Mouse (Mus musculus): Measurements from ENCODE around the gene Stat1.

The Stat1 gene

DNA sequence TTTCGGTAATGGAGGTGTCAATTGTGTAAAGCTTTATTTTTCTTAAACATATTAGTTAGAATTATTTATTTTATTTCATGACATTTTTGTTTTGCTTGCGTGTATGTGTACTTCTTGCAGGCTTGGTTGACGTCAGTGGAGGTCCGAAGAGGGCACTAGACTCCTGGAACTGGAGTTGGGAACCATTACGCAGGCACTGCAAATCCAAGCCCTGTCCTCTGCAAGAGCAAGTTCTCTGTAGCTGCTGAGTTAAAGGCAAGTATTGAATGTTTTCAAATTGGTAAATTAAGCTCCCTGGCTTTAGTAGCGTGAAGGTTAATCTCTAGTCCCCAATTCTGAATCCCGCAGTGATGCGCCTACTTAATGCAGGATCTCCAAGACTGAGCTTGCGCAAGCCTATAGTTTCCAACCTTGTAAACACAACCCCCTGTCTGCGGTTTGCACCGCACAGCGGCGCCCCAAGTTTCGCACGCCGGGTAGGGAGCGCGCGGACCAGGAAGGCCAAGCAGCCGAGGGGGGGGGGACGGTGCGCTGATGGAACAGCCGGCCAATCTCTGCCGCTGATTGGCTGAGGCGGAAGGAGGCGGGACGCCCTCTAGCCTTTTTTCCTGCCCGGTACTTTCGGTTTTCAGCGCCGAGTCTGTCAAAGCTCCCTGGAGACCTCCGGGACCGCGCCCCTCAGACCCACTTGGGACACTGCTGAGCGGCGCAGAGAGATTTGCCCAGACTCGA is at the start of gene Stat1:
Gene Stat1, plus strand, starts transcription at position 581 of the 732 bp plus-strand sequence.
- DNase-seq (ENCODE audit: low spot score in 2 of 2): peak; percentile 69 to 74

DNA sequence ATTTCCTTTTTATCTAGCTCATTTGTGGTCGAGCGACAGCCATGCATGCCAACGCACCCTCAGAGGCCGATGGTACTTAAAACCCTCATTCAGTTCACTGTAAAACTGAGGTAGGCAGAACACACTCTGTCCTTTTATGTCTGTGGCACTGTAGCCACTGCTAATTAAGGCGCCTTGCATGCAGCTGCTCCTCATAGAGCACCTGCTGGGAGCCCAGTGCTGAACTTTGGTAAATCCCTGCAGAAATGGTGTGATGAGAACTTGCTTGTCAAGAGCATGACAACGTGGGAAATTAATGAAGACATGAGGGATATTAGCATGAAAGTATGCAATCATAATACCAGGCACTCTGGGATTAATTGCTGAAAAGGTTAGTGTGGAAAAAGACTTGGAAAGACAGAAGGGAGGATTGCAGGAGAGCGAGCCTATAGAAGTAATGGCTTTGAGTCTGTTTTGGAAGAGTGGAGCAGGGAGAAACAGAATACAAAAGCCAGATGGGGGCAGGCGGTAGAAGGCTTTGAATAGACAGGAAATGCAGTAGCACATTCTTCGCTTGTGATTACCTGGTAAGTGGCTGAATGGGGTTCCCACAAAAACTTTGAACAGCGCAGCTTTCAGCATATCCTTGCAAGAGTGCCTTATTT is 39.4 kb upstream of the Stat1 start:
- DNase-seq (ENCODE audit: low spot score in 2 of 2): no peak

DNA sequence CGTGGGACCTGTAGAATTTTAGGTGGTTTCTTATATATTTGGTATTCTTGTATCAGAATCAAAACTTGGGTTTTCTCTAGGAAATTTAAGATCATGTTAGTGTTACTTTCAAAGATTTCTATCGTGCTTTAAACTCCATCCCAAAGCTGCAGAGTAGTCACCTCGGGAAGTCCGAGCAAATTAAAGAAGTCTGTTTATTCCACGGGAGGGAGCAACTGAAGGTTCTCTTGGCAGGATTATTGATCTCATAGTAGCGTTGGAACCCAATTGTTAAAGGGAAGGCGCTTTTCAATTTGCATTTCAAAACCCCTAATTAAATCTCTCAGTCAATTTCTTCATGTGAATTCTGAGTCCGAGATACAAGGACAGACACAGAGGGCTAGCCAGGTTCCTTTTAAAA is 38.9 kb upstream of the Stat1 start:
- DNase-seq (ENCODE audit: low spot score in 2 of 2): no peak

DNA sequence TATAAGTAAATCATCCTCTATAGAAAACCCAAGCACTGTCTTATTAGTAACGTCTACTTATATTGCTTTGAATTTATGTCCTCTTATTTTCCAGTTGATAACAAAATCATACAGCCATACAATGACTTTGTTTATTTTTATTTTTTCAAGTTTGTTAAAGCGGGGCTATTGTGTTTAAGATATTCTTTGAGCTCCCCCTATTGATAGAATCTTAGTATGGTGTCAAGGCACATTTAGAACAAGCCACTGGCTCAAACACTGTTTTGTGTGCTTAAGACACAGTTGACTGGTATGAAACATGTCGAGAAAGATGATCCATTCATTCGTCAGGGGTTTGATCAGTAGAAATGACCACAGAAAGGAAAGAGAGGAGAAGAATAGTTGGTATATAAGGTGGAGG is 33.0 kb upstream of the Stat1 start:
- no peak for DNase-seq (ENCODE audit: low spot score in 2 of 2)

DNA sequence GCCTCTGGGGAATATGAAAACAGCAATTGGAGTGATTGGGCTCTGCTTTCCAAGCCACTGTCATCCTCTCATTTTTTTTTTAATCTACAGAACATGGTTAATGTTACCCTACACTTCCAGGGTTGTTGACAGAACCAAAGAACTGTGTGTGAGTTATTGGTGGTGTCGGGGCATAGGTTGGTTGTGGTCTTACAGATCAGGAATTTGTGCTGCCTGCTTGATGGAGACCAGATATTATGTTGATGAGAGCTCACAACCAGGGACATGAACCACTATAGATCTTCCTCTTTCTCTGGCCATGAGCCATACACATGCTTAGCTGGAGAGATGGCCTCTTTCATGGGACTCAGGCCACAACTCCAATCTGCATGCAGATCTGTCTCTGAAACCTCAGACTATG is 32.1 kb upstream of the Stat1 start:
- no peak for DNase-seq (ENCODE audit: low spot score in 2 of 2)

DNA sequence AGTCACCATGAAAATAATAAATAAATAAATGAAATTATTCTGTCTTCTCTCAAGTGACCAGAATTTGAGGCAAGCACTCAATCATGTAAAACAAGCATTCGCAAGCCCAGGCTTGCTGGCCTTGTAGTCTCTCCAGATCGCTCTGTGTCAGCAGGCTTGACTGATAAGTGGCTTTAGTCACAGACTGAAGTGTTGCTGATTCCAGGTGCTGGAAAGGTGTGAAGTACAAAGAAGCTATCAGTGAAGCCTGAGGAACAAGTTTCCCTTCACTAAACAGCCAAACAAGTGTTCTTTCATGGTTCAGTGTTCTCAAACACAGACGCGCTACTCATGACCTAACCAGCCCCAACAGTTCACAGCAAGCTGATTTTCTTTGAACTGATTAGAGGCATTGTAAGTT is 30.6 kb upstream of the Stat1 start:
- no peak for DNase-seq (ENCODE audit: low spot score in 2 of 2)

DNA sequence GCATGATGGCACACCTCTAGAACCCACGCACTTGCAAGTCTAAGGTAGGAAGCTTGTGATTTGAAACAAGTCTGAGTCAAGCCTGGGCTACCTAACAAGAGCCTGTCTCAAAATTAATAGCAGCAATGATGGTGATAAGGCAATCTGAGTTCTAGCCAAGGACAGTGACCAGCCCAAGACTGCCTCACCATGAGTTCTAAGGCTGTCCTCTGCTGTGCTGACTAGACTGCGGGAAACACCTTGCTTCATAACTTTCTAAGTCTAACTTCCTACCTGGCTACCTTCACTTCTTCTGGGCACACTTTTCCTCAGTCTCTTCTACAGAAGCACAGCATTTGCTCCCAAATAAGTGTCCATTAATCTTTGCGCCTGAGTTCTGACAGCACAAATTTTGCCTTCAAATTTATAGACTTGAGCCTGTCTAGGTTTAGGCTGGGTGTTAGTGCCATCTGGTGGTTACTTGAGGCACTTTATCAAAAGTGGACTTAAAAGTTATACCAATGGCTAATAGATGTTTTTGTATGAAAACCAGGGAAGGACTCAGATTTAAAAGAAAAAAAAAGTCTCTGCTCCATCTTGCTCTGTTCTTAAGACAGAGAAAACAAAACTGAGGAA is 20.5 kb upstream of the Stat1 start:
- DNase-seq (ENCODE audit: low spot score in 2 of 2): peak in 1 of 2 experiments; percentile 59

DNA sequence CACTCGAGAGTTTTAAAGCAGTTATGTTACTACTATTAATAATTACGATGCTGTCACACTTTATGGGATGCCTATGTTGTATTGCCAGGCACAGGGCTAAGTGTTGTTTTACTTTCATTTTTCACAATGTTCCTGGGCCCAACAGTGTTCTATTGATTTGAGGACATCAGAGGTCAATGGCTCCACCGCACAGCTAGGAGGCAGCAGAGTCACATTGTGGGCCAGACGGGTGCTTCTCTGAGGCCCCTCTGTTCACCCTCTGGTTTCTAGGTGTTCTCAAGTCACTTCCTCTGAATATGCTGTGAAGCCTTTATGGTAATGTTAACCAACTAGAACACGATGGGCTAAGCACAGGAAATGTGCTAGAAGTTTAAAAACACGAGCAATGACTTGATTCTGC is 18.7 kb upstream of the Stat1 start:
- no peak for DNase-seq (ENCODE audit: low spot score in 2 of 2)

DNA sequence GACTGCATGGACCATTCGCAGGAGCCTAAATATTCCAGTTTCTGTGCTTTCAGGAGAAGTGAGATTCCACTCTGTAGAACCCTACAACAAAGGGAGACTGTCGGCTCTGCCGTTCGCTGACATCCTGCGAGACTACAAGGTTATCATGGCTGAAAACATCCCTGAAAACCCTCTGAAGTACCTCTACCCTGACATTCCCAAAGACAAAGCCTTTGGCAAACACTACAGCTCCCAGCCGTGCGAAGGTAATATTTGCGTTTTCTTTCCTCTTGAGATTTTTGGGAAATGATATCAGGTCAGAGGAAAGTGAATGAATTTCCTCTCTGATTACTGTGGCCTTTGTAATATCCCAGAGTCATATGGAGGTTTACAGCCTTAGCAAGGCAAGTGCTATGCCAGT is 16.4 kb upstream of the Stat1 start:
- no peak for DNase-seq (ENCODE audit: low spot score in 2 of 2)

DNA sequence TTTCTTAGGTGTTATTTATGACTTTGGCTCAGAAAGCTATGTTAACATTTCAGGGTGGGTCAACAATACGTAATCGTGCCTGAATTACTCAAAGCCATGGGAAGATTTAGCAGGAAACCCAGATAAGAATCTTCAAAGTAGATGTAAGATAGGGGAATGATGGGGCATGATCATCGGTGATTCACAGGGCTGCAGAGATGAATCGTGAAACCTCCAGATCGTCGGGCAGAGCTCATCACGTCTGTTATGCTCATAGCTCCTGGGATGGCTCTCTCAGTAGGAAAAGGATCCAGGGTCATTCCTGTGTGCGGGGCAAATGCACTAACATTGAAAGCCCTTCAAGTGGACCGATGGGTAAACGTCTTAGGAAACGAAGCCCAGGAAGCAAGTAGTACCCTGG is 12.0 kb upstream of the Stat1 start:
- no peak for DNase-seq (ENCODE audit: low spot score in 2 of 2)

DNA sequence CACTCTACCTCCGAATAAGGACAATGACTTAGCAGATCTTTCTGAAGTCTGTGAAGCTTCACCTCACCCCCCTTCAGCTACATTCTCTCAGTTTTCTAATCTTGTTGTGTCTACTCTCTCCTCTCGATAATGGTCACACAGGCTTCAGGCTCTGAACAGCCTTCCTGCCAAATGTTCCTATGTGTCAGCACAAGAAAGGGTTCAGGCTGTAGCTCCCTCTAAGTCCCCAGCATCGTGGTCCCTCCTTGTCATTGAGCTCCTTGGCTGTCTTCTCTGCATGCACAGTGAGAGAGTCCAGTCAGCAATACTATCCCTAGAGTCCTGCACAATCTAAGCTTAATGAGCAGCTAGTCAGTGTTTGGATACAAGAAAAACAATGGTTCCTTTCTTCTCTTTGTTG is 8.0 kb upstream of the Stat1 start:
- no peak for DNase-seq (ENCODE audit: low spot score in 2 of 2)

DNA sequence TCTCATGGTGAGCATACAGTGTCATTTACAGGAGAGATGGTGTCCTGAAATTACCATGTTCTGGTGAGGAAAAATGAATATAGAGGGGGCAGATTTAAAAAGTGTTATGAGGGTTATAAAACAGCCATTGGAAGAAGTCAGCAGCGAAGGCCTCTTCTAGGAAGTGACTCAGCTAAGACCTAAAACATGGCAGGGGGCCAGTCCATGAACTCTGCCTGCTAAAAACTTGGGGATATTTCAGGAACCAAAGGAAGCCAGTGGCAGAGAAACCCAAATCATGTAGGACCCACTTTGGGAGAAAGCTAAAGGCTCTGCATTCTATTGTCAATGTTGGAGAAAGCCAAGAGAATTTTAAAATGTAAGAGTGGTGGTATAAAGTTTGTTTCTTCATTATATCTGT is 6.9 kb upstream of the Stat1 start:
- no peak for DNase-seq (ENCODE audit: low spot score in 2 of 2)

DNA sequence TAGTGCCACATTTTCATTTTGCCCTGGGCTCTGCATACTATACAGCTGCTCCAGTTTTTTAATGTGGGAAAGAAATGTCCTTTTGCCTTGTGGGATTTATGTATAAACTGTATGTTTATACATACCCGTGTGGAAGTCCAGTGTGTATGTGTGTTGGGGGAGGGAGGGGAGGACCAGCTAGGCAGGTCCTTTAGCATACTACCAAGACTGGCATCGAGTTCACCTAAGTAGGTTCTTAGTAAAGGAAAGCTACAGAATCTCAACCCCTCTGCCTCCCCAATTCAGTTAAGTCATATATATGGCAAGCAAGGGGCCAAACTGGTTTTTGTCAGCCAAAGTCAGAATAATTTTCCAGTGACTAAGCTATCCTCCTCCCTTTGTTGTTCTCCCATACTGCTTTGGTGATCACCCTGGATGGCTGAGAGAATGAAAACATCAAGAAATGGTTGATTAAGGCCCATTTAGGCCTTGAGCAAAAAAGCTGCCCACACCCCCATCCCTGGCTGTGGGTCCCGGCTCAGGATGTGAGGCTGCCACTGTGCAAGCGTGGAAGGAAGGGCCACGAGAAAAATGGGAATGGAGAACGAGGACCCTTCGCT is 6.1 kb upstream of the Stat1 start:
- no peak for DNase-seq (ENCODE audit: low spot score in 2 of 2)

DNA sequence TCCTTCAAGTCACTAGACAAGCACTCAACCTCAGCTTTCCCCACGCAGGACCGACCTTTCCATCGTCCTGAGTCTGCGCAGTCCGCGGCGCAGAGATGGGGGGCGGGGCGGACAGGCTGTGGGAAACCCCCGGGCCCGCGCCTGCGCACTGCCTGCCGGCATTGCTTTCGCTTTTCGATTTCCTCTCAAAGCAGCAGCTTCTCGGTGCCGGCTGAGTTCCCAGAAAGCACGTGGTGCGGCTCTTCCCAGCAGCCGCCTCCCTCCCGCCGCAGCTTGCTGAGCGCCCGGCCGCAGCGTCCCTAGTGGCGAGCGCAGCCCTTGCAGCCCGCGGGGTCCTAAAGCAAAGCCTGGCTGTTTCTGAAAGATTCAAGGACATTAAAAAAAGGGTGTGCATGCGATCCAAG is 5.6 kb upstream of the Stat1 start:
- peak; percentile 99 for DNase-seq (ENCODE audit: low spot score in 2 of 2)

DNA sequence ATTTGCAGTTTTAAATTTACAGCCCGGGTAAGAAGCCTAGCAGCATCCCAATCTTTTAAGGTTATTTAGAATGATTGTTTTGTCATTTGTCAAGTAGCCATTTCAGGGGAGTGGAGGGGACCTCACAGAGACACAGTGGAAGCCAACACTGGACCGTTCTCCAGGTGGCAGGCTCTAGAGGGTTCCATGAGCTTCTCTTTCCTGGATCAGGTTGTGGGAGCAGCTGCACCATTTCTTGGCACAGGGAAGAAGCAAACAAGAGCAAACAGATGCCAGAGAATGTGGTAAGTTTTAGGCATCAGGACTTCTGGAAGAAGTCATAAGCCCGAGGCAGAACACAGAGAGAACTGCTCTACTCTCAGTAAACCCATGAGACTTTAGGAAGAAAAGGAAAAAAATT is 2.8 kb upstream of the Stat1 start:
- DNase-seq (ENCODE audit: low spot score in 2 of 2): no peak

DNA sequence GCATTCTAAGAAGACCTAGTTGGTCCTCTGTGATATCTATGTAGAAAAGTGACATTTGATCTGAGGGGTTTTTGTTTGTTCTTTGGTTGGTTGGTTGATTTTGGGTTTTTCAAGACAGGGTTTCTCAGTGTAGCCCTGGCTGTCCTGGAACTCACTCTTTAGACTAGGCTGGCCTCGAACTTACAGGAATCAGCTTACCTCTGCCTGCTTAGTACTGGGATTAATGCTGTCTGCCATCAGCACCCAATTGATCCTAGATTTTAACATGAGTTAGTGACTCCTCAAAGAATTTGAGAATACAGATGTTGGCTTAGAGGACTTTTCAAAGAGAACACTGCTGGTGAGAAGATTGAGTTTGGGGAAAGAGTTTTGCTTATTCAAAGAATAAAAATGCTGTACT is 1.5 kb upstream of the Stat1 start:
- no peak for DNase-seq (ENCODE audit: low spot score in 2 of 2)

DNA sequence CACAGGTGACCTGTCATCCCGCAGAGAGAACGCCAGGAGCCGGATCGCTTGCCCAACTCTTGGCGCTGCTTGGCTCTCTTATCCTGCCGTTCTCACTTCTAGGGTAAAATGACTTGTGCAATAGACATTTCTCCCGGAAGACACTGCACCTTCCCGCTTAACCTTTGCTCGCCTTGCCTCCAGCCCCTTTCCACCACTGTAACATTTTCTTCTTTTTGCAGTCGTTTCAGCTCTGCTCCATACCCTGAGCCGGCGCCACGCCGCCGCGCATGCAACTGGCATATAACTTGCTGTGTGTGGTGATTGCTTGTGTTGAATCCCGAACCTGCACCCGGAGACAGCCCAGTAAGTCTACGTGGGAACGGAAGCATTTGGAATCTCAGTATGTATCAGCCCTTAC is 451 bp downstream of the Stat1 start:
- no peak for DNase-seq (ENCODE audit: low spot score in 2 of 2)

DNA sequence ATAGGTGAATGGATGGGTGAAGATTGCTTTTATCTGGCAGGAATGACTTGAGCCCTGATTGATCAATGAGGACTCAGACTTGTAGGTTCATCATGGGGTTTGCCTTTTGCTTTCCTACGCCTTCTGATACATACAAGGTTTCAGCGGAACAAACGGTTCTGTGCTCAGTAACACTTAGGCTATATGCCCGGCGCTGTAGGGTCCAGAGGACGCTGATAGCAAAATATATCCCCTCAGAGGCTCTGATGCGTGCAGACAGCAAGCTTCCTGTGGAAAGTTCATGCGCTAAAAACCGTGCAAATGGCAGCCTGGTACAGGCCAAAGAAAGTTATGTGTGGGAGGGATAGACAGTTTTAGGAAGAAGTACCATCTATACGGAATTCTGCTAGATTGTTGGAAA is 951 bp downstream of the Stat1 start:
- no peak for DNase-seq (ENCODE audit: low spot score in 2 of 2)

DNA sequence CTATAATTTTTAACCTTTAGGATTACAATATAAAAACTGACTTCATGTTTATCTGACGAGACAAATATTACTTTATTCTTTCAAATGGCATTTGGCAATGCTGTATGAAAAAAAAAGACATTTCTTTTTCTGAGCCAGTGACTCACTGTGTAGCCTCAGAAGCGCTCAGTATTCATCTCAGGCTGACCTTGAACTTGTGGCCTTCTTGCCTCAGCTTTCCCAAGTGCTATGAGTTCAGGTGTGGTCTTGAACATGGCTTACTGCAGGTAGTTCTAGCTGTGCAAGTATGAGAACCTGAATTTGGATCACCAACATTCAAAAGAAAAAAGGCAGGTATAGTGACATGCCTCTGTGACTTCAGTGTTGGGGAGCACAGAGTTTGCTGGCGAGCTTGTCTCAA is 1.8 kb downstream of the Stat1 start:
- DNase-seq (ENCODE audit: low spot score in 2 of 2): no peak

DNA sequence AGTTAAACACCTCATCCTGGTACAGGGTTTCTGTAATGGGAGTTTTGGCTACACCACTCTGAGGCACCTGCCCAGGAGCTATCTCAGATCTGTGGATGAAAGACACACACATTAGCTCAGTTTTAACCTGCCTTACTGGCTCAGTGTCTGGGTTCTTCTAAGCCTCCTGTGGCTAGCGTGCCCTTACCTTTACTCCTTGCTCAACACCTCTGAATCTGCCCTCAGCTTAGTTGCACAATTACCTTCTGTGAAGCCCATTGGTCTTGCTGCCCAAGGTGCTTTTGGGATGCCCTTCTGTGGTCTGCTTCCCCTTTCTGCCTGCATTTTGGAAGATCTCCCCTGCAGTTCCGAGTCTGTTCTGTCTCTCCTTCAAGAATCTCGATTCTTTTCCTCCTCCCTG is 5.6 kb downstream of the Stat1 start:
- DNase-seq (ENCODE audit: low spot score in 2 of 2): no peak

DNA sequence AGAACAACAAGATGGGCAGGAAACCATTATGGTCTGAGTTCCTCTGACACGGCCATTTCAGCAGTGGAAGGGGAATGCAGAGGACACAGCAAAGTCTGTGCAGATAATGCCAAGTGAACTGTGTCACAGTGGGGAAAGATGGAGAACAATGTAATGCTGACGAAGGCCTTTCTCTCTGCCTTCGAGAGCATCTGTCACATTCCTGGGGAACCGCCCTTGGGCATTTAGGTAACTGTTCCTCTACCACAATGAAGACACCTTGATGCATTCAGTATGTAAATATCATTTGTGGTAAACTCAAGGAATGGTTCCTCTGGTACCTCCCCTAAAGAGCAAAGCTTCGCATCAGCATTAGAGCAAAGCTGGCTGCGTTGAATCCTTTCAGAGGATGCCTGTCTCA is 8.1 kb downstream of the Stat1 start:
- DNase-seq (ENCODE audit: low spot score in 2 of 2): no peak

DNA sequence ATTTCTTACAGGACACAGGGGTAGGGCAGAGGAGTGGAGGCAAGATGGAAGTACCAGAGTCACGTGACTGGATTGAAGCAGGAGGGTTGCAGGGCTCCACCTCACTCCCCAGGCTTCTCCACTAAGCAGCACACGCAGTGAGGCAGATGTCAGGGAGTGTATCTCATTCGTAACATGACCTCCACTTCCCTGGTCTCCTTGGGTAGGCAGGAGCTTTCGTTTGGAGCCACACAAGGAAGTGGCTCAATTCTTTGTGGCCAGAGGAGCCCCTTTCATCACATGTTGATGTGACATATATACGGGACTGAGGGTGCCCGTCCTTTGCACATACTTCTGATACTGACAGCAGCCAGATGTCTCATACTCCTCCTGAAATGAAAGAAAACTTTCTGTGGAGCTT is 10.6 kb downstream of the Stat1 start:
- no peak for DNase-seq (ENCODE audit: low spot score in 2 of 2)

DNA sequence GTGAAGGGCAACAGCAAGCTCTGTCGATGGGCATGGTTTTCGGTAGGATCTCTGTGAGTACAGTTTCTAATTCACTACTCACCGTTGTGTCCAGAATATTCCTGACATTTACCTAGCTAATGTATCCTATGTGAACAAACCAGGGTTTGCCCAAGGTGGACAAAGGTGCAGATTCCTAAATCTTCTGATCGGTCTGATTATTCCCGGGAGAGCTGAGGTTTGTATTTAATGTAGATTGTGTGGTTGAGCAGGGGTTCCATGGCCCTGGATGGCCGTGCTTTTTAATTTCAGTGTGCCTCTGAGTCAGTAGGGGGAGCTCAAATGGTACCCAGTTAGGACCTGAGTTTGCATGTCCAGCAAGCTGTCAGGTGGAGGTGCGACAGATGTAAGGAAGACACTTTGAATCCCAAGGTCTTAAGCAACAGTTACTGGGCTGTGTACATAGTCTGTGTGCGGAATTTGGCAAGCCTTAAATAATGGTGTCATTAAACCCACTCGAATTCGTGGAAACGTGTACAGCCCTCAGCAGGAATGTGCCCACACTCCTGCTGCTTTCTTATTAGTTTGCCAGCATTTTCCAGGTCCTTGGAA is 12.6 kb downstream of the Stat1 start:
- peak in 1 of 2 experiments; percentile 37 for DNase-seq (ENCODE audit: low spot score in 2 of 2)
